Mouse (Mus musculus): ENCODE measurements around the gene Sp1. TPM values are rescaled to one million over a fixed set of nuclear protein-coding genes. Genes with fewer than 3 reads are reported as not detected.

Sp1 gene
- polyA plus RNA-seq, 1 experiment from 2014 or later, result 8.8 TPM

- DNase-seq (ENCODE audit: low spot score) (no peak), ATAC-seq (replicated peaks; ENCODE audit: low FRiP score, low read depth) (no peak)
- TF ChIP-seq CTCF (IDR thresholded peaks at IDR 0.05; ENCODE audit: low read depth), result no peak
- Histone ChIP-seq H3K9me3 (replicated peaks; ENCODE audit: low read length) (no peaks in the 10 kb centered on the region), H3K4me3 (replicated peaks; ENCODE audit: low read depth, low read length) (no peak overlapping the region), H3K27me3 (ENCODE audit: insufficient read depth, low read length) (no peaks in the 10 kb centered on the region), H3K9ac (ENCODE audit: low read depth, low read length) (no peak overlapping the region), H3K4me2 (ENCODE audit: low read length) (no peak overlapping the region), H3K27ac (no peak overlapping the region), H3K4me1 (replicated peaks; ENCODE audit: insufficient read depth, low read length) (no peaks in the 10 kb centered on the region), H3K36me3 (ENCODE audit: insufficient read depth, low read length) (peaks cover 17% of the 10 kb centered on the region)
- 88% methylated on average over 2 of the region's 2 CpGs for WGBS
Measured at GRCm38 (mm10) chr15:102423602-102424240, 17.8 kb downstream of the Sp1 start.

- TF ChIP-seq CTCF (IDR thresholded peaks at IDR 0.05; ENCODE audit: low read depth), result no peak
- H3K4me2 ChIP-seq (ENCODE audit: low read length), result no peak overlapping the region
- no peaks in the 10 kb centered on the region for H3K4me1 ChIP-seq (replicated peaks; ENCODE audit: insufficient read depth, low read length)
- no peak for ATAC-seq (replicated peaks; ENCODE audit: low FRiP score, low read depth)
- H3K9me3 ChIP-seq (replicated peaks; ENCODE audit: low read length), result no peaks in the 10 kb centered on the region
- 89% methylated on average over 2 of the region's 2 CpGs for WGBS
- H3K27me3 ChIP-seq (ENCODE audit: insufficient read depth, low read length), result no peaks in the 10 kb centered on the region
- no peak overlapping the region for H3K27ac ChIP-seq
- no peak overlapping the region for H3K4me3 ChIP-seq (replicated peaks; ENCODE audit: low read depth, low read length)
- no peak for DNase-seq (ENCODE audit: low spot score)
- peaks cover 20% of the 10 kb centered on the region for H3K36me3 ChIP-seq (ENCODE audit: insufficient read depth, low read length)
- H3K9ac ChIP-seq (ENCODE audit: low read depth, low read length), result no peak overlapping the region
Measured at GRCm38 (mm10) chr15:102424657-102425056, 18.7 kb downstream of the Sp1 start.

GRCm38 (mm10) chr15:102426963-102427362 is 21.0 kb downstream of the Sp1 start:
- H3K27ac ChIP-seq, result no peak overlapping the region
- no peaks in the 10 kb centered on the region for H3K27me3 ChIP-seq (ENCODE audit: insufficient read depth, low read length)
- H3K9me3 ChIP-seq (replicated peaks; ENCODE audit: low read length), result no peaks in the 10 kb centered on the region
- H3K9ac ChIP-seq (ENCODE audit: low read depth, low read length), result no peak overlapping the region
- ATAC-seq (replicated peaks; ENCODE audit: low FRiP score, low read depth) (no peak), DNase-seq (ENCODE audit: low spot score) (no peak)
- peaks cover 35% of the 10 kb centered on the region for H3K36me3 ChIP-seq (ENCODE audit: insufficient read depth, low read length)
- 100% methylated on average over 1 of the region's 1 CpGs for whole genome bisulfite sequencing
- no peak for TF ChIP-seq CTCF (IDR thresholded peaks at IDR 0.05; ENCODE audit: low read depth)
- no peak overlapping the region for H3K4me3 ChIP-seq (replicated peaks; ENCODE audit: low read depth, low read length)
- H3K4me1 ChIP-seq (replicated peaks; ENCODE audit: insufficient read depth, low read length), result no peaks in the 10 kb centered on the region
- H3K4me2 ChIP-seq (ENCODE audit: low read length), result no peak overlapping the region

GRCm38 (mm10) chr15:102432046-102432445 is 26.1 kb downstream of the Sp1 start:
- no peak overlapping the region for H3K9ac ChIP-seq (ENCODE audit: low read depth, low read length)
- H3K27ac ChIP-seq, result no peak overlapping the region
- WGBS, result 78% methylated on average over 1 of the region's 1 CpGs
- no peaks in the 10 kb centered on the region for H3K27me3 ChIP-seq (ENCODE audit: insufficient read depth, low read length)
- no peak overlapping the region for H3K4me3 ChIP-seq (replicated peaks; ENCODE audit: low read depth, low read length)
- ATAC-seq (replicated peaks; ENCODE audit: low FRiP score, low read depth) (no peak), DNase-seq (ENCODE audit: low spot score) (no peak)
- no peaks in the 10 kb centered on the region for H3K9me3 ChIP-seq (replicated peaks; ENCODE audit: low read length)
- no peak overlapping the region for H3K4me2 ChIP-seq (ENCODE audit: low read length)
- TF ChIP-seq CTCF (IDR thresholded peaks at IDR 0.05; ENCODE audit: low read depth), result no peak
- H3K36me3 ChIP-seq (ENCODE audit: insufficient read depth, low read length), result peaks cover 46% of the 10 kb centered on the region
- H3K4me1 ChIP-seq (replicated peaks; ENCODE audit: insufficient read depth, low read length), result no peaks in the 10 kb centered on the region

- no peak for ATAC-seq (replicated peaks; ENCODE audit: low FRiP score, low read depth)
- Histone ChIP-seq H3K27ac (no peak overlapping the region), H3K4me1 (replicated peaks; ENCODE audit: insufficient read depth, low read length) (no peaks in the 10 kb centered on the region), H3K27me3 (ENCODE audit: insufficient read depth, low read length) (no peaks in the 10 kb centered on the region), H3K9me3 (replicated peaks; ENCODE audit: low read length) (no peaks in the 10 kb centered on the region), H3K4me3 (replicated peaks; ENCODE audit: low read depth, low read length) (no peak overlapping the region), H3K9ac (ENCODE audit: low read depth, low read length) (no peak overlapping the region), H3K4me2 (ENCODE audit: low read length) (no peak overlapping the region), H3K36me3 (ENCODE audit: insufficient read depth, low read length) (peaks cover 43% of the 10 kb centered on the region)
- 94% methylated on average over 4 of the region's 4 CpGs for WGBS
- DNase-seq (ENCODE audit: low spot score), result no peak
- TF ChIP-seq CTCF (IDR thresholded peaks at IDR 0.05; ENCODE audit: low read depth), result no peak
Measured at GRCm38 (mm10) chr15:102433173-102433572, 27.2 kb downstream of the Sp1 start.

GRCm38 (mm10) chr15:102442490-102442889 is 36.5 kb downstream of the Sp1 start:
- ATAC-seq (replicated peaks; ENCODE audit: low FRiP score, low read depth), result no peak
- 50% methylated on average over 2 of the region's 2 CpGs for WGBS

GRCm38 (mm10) chr15:102445146-102445545 is 39.2 kb downstream of the Sp1 start, which contains the start of gene Amhr2:
TSS of gene Amhr2 (plus strand) at chr15:102445367.
- ATAC-seq (replicated peaks; ENCODE audit: low FRiP score, low read depth), result no peak
- H3K36me3 ChIP-seq (ENCODE audit: insufficient read depth, low read length), result no peaks in the 10 kb centered on the region
- no peak within 1 kb of the TSS for H3K4me2 ChIP-seq (ENCODE audit: low read length)
- no peak within 1 kb of the TSS for H3K9ac ChIP-seq (ENCODE audit: low read depth, low read length)
- no peak within 1 kb of the TSS for H3K4me3 ChIP-seq (replicated peaks; ENCODE audit: low read depth, low read length)
- peak; percentile 29 for DNase-seq (ENCODE audit: low spot score)
- TF ChIP-seq CTCF (IDR thresholded peaks at IDR 0.05; ENCODE audit: low read depth), result no peak
- 51% methylated on average over 8 of the region's 8 CpGs for WGBS
- no peaks in the 10 kb centered on the region for H3K27me3 ChIP-seq (ENCODE audit: insufficient read depth, low read length)
- no peak within 1 kb of the TSS for H3K27ac ChIP-seq
- H3K9me3 ChIP-seq (replicated peaks; ENCODE audit: low read length), result no peaks in the 10 kb centered on the region
- H3K4me1 ChIP-seq (replicated peaks; ENCODE audit: insufficient read depth, low read length), result no peaks in the 10 kb centered on the region

More at GRCm38 (mm10) chr15:102442490-102442889, 36.5 kb downstream of the Sp1 start:
- Histone ChIP-seq H3K4me2 (ENCODE audit: low read length) (no peak overlapping the region), H3K4me3 (replicated peaks; ENCODE audit: low read depth, low read length) (no peak overlapping the region), H3K9me3 (replicated peaks; ENCODE audit: low read length) (no peaks in the 10 kb centered on the region), H3K36me3 (ENCODE audit: insufficient read depth, low read length) (no peaks in the 10 kb centered on the region), H3K27me3 (ENCODE audit: insufficient read depth, low read length) (no peaks in the 10 kb centered on the region), H3K4me1 (replicated peaks; ENCODE audit: insufficient read depth, low read length) (no peaks in the 10 kb centered on the region), H3K27ac (no peak overlapping the region), H3K9ac (ENCODE audit: low read depth, low read length) (no peak overlapping the region)
- DNase-seq (ENCODE audit: low spot score), result peak; percentile 87
- peak; percentile 83 for TF ChIP-seq CTCF (IDR thresholded peaks at IDR 0.05; ENCODE audit: low read depth)
